8 mouse cellular contexts compared by ENCODE assay signal in the genomic region with DNA sequence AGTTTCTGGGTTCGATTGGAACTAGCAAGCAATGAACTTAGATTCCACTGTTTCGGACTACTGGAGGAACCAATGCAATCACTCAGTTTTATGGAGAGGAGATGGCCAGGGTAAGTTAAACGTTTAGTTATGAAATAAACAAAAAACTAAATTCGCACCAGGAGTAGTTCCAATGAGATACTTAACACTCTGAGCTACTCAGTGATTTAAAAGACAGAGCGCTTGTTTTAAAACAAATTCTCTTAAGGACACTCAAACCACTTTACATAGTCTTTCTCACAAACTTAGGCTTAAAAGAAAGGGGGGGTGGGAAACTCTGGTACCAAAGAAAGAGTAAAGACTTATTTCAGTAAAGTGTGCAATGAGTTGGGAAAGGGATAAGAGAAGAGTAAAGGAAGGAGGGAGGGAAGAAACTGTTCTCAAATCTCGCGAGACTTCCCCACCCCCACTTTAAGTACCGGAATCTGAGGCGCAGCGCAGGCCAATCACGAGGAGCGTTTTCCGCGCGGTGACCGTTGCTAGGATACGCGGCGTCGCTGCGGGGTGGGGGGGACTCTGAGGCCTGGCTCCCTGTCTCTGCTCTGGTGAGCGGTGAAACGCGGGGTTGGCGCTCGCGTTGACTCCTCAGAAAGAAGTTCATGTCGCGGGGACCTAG. TPM values are rescaled to one million over a fixed set of nuclear protein-coding genes. Genes with fewer than 3 reads are reported as not detected.
DNase-seq lines count a peak whose midpoint lies in the region; ATAC-seq and TF ChIP-seq lines count a peak whose summit lies in the region.

A gene (plus strand): TSS at position 520 of the 655 bp plus-strand sequence.

- H3K79me2 ChIP-seq in CH12.LX (replicated peaks; ENCODE audit: control insufficient read depth, extremely low read depth, insufficient read depth, poor library complexity, severe bottlenecking), result no peaks in the 10 kb centered on the region

- H3K36me3 ChIP-seq in CH12.LX (replicated peaks in 1 of 2; ENCODE audit: control insufficient read depth in 1 of 2, insufficient read depth in 1 of 2, low read length in 1 of 2), result no peaks in the 10 kb centered on the region
- H3K36me3 ChIP-seq in forebrain, embryonic 11.5 days (ENCODE audit: control insufficient read depth, insufficient read depth, low read length), result no peaks in the 10 kb centered on the region
- no peaks in the 10 kb centered on the region for H3K36me3 ChIP-seq in heart, embryonic 16.5 days (ENCODE audit: control insufficient read depth, insufficient read depth)
- no peaks in the 10 kb centered on the region for H3K36me3 ChIP-seq in liver, embryonic 15.5 days (replicated peaks)
- H3K36me3 ChIP-seq in neural tube, embryonic 12.5 days, result no peaks in the 10 kb centered on the region

- no peaks in the 10 kb centered on the region for H3K27me3 ChIP-seq in CH12.LX (replicated peaks)
- H3K27me3 ChIP-seq in forebrain, embryonic 11.5 days (ENCODE audit: control insufficient read depth, insufficient read depth, low read length), result no peaks in the 10 kb centered on the region
- no peaks in the 10 kb centered on the region for H3K27me3 ChIP-seq in heart, embryonic 16.5 days (ENCODE audit: control insufficient read depth, insufficient read depth, low read length)
- no peaks in the 10 kb centered on the region for H3K27me3 ChIP-seq in liver, embryonic 15.5 days
- no peaks in the 10 kb centered on the region for H3K27me3 ChIP-seq in neural tube, embryonic 12.5 days (replicated peaks)

- peak within 1 kb of the TSS; percentile 60 to 97 (median 86) for H3K4me3 ChIP-seq in CH12.LX (replicated peaks in 1 of 3; ENCODE audit: low read depth in 2 of 3, low read length in 2 of 3, poor library complexity in 1 of 3)
- peak within 1 kb of the TSS; percentile 62 for H3K4me3 ChIP-seq in forebrain, embryonic 11.5 days (ENCODE audit: low read depth, low read length)
- peak within 1 kb of the TSS; percentile 86 for H3K4me3 ChIP-seq in heart, embryonic 16.5 days (ENCODE audit: low read length)
- H3K4me3 ChIP-seq in liver, embryonic 15.5 days (replicated peaks), result peak within 1 kb of the TSS; percentile 70
- peak within 1 kb of the TSS; percentile 54 for H3K4me3 ChIP-seq in neural tube, embryonic 12.5 days

- no peak for TF ChIP-seq EP300 in CH12.LX (IDR thresholded peaks at IDR 0.05; ENCODE audit: low read length)

- no peak for TF ChIP-seq RAD21 in CH12.LX (IDR thresholded peaks at IDR 0.05; ENCODE audit: low read depth, low read length)

- peaks cover 0 to 19% of the 10 kb centered on the region in 2 experiments; a peak in 2 of 4 replicates for H3K4me1 ChIP-seq in CH12.LX (ENCODE audit: control insufficient read depth in 1 of 2, insufficient read depth in 2 of 2)
- H3K4me1 ChIP-seq in forebrain, embryonic 11.5 days (replicated peaks; ENCODE audit: control insufficient read depth, insufficient read depth, low read length), result 0 out of 2 replicates have a peak, but pooled peaks cover 2% of the 10 kb centered on the region
- peaks cover 6% of the 10 kb centered on the region for H3K4me1 ChIP-seq in heart, embryonic 16.5 days (ENCODE audit: control insufficient read depth, insufficient read depth, low read length)
- H3K4me1 ChIP-seq in liver, embryonic 15.5 days (replicated peaks), result peaks cover 16% of the 10 kb centered on the region
- peaks cover 10% of the 10 kb centered on the region for H3K4me1 ChIP-seq in neural tube, embryonic 12.5 days

- dilution Hi-C loops in CH12.LX (cut with MboI; ENCODE audit: extremely low pct_ligation_motif_present, extremely low pct_unique_long_range_greater_than_20kb, low sequenced_read_pairs), result no loop called here

- peak; percentile 76 for TF ChIP-seq POLR2A in CH12.LX (IDR thresholded peaks at IDR 0.05; ENCODE audit: low read depth, low read length)

- no peaks in the 10 kb centered on the region for H3K9me3 ChIP-seq in CH12.LX (replicated peaks; ENCODE audit: low read length)
- H3K9me3 ChIP-seq in forebrain, embryonic 11.5 days (ENCODE audit: control insufficient read depth, low read length), result no peaks in the 10 kb centered on the region
- H3K9me3 ChIP-seq in heart, embryonic 16.5 days (replicated peaks; ENCODE audit: control insufficient read depth, low read length), result no peaks in the 10 kb centered on the region
- H3K9me3 ChIP-seq in liver, embryonic 15.5 days (replicated peaks), result no peaks in the 10 kb centered on the region
- no peaks in the 10 kb centered on the region for H3K9me3 ChIP-seq in neural tube, embryonic 12.5 days

- WGBS in forebrain, embryonic 11.5 days, result 1% methylated on average over 29 of the region's 29 CpGs
- 3% methylated on average over 29 of the region's 29 CpGs for WGBS in heart, embryonic 16.5 days
- 4% methylated on average over 29 of the region's 29 CpGs for WGBS in liver, embryonic 15.5 days (ENCODE audit: insufficient replicate concordance)
- 3% methylated on average over 29 of the region's 29 CpGs for WGBS in neural tube, embryonic 12.5 days

- no peak for TF ChIP-seq CTCF in CH12.LX (conservative IDR thresholded peaks at IDR 0.05 in 1 of 2, IDR thresholded peaks at IDR 0.05 in 1 of 2; ENCODE audit: low read depth in 2 of 2, low read length in 2 of 2)

- ATAC-seq in forebrain, embryonic 11.5 days (replicated peaks; ENCODE audit: low FRiP score), result peak; percentile 100
- ATAC-seq in heart, embryonic 16.5 days (replicated peaks; ENCODE audit: extremely low read depth, insufficient read depth, low FRiP score), result peak; percentile 100
- ATAC-seq in liver, embryonic 15.5 days (ENCODE audit: insufficient read depth), result peak; percentile 98
- ATAC-seq in neural tube, embryonic 12.5 days (ENCODE audit: low FRiP score, low read depth), result peak; percentile 100

- H3K27ac ChIP-seq in CH12.LX (ENCODE audit: insufficient read depth, low read depth), result no peak within 1 kb of the TSS
- H3K27ac ChIP-seq in forebrain, embryonic 11.5 days (ENCODE audit: low read depth, low read length), result peak within 1 kb of the TSS; percentile 70
- peak within 1 kb of the TSS; percentile 67 for H3K27ac ChIP-seq in heart, embryonic 16.5 days (ENCODE audit: low read length)
- no peak within 1 kb of the TSS for H3K27ac ChIP-seq in liver, embryonic 15.5 days (replicated peaks)
- 0 out of 2 replicates have a peak within 1 kb of the TSS, but pooled peaks have one; percentile 37 for H3K27ac ChIP-seq in neural tube, embryonic 12.5 days

- H3K9ac ChIP-seq in CH12.LX (ENCODE audit: insufficient read depth, low read depth), result peak within 1 kb of the TSS; percentile 90
- H3K9ac ChIP-seq in forebrain, embryonic 11.5 days (ENCODE audit: low read length), result peak within 1 kb of the TSS; percentile 81
- peak within 1 kb of the TSS; percentile 82 for H3K9ac ChIP-seq in heart, embryonic 16.5 days (ENCODE audit: low read length)
- peak within 1 kb of the TSS; percentile 54 for H3K9ac ChIP-seq in liver, embryonic 15.5 days
- H3K9ac ChIP-seq in neural tube, embryonic 12.5 days, result peak within 1 kb of the TSS; percentile 67

- in situ Hi-C loops in CH12.LX (cut with MboI; ENCODE audit: low pct_ligation_motif_present, low pct_unique_long_range_greater_than_20kb, low sequenced_read_pairs), result no loop called here

- H3K4me2 ChIP-seq in CH12.LX (ENCODE audit: insufficient read depth, low read depth, poor library complexity, severe bottlenecking), result peak within 1 kb of the TSS; percentile 83
- peak within 1 kb of the TSS; percentile 45 for H3K4me2 ChIP-seq in forebrain, embryonic 11.5 days (ENCODE audit: low read depth, low read length, severe bottlenecking)
- H3K4me2 ChIP-seq in heart, embryonic 16.5 days (ENCODE audit: low read depth, low read length), result peak within 1 kb of the TSS; percentile 91
- peak within 1 kb of the TSS; percentile 92 for H3K4me2 ChIP-seq in liver, embryonic 15.5 days
- peak within 1 kb of the TSS; percentile 61 for H3K4me2 ChIP-seq in neural tube, embryonic 12.5 days (replicated peaks)

- DNase-seq in CH12.LX (ENCODE audit: extremely low read depth), result peak; percentile 95
- DNase-seq in c-Kit-positive CD71-positive TER-119-negative erythroid progenitor cells, embryonic 14.5 days (ENCODE audit: low read depth), result peak; percentile 90
- DNase-seq in forebrain, embryonic 11.5 days (ENCODE audit: low spot score), result peak; percentile 98
- DNase-seq in kidney, postnatal 36 days, result peak; percentile 96 to 97
- DNase-seq in telencephalon, adult 2 months (ENCODE audit: low read depth, low spot score), result peak; percentile 96

TF ChIP-seq in CH12.LX, 34 proteins besides CTCF, POLR2A, EP300 and RAD21 (continues in another document):
- TF ChIP-seq RCOR1 (conservative IDR thresholded peaks at IDR 0.05; ENCODE audit: low read depth, low read length) (no peak), TBP (conservative IDR thresholded peaks at IDR 0.05; ENCODE audit: low read depth, low read length) (peak; percentile 94), MYC (IDR thresholded peaks at IDR 0.05; ENCODE audit: low read depth, low read length) (0 out of 2 replicates have a peak, but pooled peaks have one; percentile 10), JUN (IDR thresholded peaks at IDR 0.05; ENCODE audit: insufficient read depth, low read depth, low read length) (no peak), NELFE (IDR thresholded peaks at IDR 0.05; ENCODE audit: low read depth, low read length) (peak; percentile 75; the same call in 1 of the 2 replicates), USF1 (IDR thresholded peaks at IDR 0.05; ENCODE audit: low read depth, low read length) (no peak), SMC3 (IDR thresholded peaks at IDR 0.05; ENCODE audit: low read depth, low read length) (no peak), JUND (conservative IDR thresholded peaks at IDR 0.05; ENCODE audit: low read depth, low read length) (no peak), USF2 (conservative IDR thresholded peaks at IDR 0.05; ENCODE audit: low read depth, low read length) (no peak), MAZ (IDR thresholded peaks at IDR 0.05; ENCODE audit: low read depth, low read length) (0 out of 2 replicates have a peak, but pooled peaks have one; percentile 51), SIN3A (IDR thresholded peaks at IDR 0.05; ENCODE audit: low read length) (peak; percentile 92), MAFK (IDR thresholded peaks at IDR 0.05; ENCODE audit: insufficient replicate concordance, low read length) (no peak), CHD1 (IDR thresholded peaks at IDR 0.05; ENCODE audit: low read depth, low read length) (no peak), MXI1 (IDR thresholded peaks at IDR 0.05; ENCODE audit: low read depth, low read length) (peak; percentile 84; the same call in 1 of the 2 replicates), ETS1 (conservative IDR thresholded peaks at IDR 0.05; ENCODE audit: low read depth, low read length) (no peak), CHD2 (IDR thresholded peaks at IDR 0.05; ENCODE audit: low read length) (peak; percentile 99)

RNA-seq across cellular contexts. Expression of the gene that starts here (rescaled TPM):
- total RNA-seq in CH12.LX (2012; rRNA removed) (5.9 and 7.8 TPM in 2 replicates), CH12.LX (2014; rRNA removed) (15.0 and 16.7 TPM in 2 replicates)
- 12.1 and 12.5 TPM in 2 replicates for polyA plus RNA-seq in CH12.LX (2012; ENCODE audit: insufficient read length, low read depth)
- polyA plus RNA-seq in forebrain, embryonic 11.5 days (2014; fragmentation: Nextera tagmentation; extraction: Ambion mirVana), result 70.7 and 80.7 TPM in 2 replicates
- 13.1 and 14.8 TPM in 2 replicates for polyA plus RNA-seq in heart, embryonic 16.5 days (2015; fragmentation: Nextera tagmentation; extraction: Ambion mirVana)
- 1.8 and 1.9 TPM in 2 replicates for polyA plus RNA-seq in liver, embryonic 15.5 days (2015; fragmentation: Nextera tagmentation; extraction: Ambion mirVana)
- 44.2 and 47.8 TPM in 2 replicates for polyA plus RNA-seq in neural tube, embryonic 12.5 days (2016; fragmentation: Nextera tagmentation; extraction: Ambion mirVana)

Comparison
In these comparisons a context has a peak if more than half of its experiments do, and no peak if none do; other contexts are left out.
1. H3K27ac ChIP-seq: peak in forebrain, embryonic 11.5 days (single experiment), heart, embryonic 16.5 days (single experiment) and neural tube, embryonic 12.5 days (single experiment); none in CH12.LX (single experiment) and liver, embryonic 15.5 days (single experiment).
2. Peak in every context shown above with its lines, with median percentiles within 50 percentile points of each other: DNase-seq, H3K4me2 ChIP-seq, H3K4me3 ChIP-seq, H3K9ac ChIP-seq and ATAC-seq.